Mouse (Mus musculus): ENCODE data around the gene Tmem243.
A peak's percentile ranks its signal among the peaks of the same experiment; 100 is the strongest.

Gene Tmem243

GRCm38 (mm10) chr5:9100207-9100848, at the start of gene Tmem243:
Tmem243 (plus strand) TSS chr5:9100668.
- no peak for TF ChIP-seq GATA4 (IDR thresholded peaks at IDR 0.05; ENCODE audit: insufficient replicate concordance, low read length)

DNA sequence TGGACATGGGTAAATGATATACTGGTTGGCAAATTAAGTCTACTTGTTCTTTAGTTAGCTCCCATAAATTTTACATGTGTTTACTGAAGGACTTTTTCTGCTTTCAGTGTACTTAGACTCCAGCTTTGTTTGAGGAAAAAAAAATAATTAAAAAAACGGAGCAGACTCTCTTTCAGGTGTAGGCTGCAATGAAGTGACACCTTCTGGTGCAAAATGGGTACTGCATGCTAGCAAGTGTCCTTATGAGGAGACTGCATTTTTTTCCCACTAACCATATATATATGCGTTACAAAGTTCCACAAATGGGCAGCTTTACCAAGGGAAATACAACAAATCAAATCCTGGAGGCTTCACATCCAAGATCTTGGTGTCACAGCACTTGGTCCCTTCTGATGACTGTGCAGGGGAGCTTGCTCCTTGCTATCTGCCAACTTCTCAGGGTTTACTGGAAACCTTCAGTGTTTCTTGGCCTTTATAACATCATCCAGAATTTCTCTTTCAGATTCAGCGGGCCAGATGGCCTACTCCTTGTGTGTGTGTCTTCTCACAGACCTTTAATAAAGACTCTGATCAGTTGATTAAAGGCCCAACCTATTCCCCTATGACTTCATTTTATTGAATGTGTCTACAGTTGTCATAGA, 44.3 kb upstream of the Tmem243 start:
- no peak for TF ChIP-seq GATA4 (IDR thresholded peaks at IDR 0.05; ENCODE audit: insufficient replicate concordance, low read length)

DNA sequence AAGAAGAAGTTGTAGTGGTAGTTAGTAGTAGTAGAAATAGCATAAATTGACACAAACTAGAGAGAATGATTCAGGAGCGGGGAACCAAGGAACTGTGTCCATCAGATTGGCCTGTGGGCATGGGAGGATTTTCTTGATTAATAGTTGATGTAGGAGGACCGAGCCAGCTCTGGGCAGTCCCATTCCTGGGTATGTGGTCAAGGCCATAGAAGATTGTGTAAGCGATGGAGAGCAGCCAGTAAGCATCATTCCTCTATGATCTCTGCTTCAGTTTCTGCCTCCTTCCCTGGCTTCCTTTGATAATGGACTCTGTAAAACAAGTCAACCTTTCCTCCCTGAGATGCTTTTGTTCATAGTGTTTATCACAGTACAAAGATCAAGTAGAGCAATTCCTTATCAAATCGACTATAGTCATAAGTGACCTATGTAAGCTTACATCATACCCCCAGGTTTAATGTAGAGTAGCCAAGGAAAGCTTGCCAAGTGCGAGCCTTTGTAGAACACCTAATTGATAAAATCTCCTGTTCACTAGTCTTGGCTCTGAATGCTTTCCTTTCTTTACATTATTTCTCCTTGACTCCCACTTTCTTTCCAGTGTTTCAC, 43.1 kb upstream of the Tmem243 start:
- peak; percentile 53; the same call in 1 of the 2 replicates for TF ChIP-seq GATA4 (IDR thresholded peaks at IDR 0.05; ENCODE audit: insufficient replicate concordance, low read length)

DNA sequence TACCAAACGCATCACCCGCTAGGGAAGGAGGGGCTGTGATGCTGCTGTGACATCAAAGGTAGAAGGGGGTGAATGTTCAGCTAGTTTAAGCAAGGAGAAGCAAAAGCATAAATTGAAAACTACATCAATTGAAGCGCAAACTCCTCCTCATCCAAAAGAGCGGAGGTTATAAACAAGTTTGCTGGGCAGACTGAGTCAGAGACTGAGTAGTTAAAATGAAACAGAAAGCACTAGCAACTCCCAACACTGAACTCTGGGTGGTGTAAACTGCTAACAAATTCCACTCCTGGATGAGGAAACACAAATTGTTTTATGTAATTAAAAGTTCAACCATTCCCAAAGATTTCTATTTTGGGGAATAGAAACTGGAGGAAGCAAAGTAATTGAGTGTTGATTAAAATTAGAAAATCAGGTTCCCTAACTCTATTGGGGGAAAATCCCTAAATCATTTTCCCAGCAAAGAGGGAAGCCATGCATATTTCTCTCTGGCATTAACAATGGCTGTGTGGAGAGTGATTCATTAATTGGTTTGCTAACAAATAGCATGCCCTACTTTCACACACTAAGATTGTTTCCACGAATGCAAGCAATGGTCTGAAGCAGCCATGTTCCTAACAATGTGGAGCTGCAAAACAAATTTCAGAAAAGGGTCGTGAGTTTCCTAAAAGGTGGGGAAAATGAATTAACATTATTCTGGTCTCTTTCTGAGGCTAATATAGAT, 41.0 kb upstream of the Tmem243 start:
- no peak for TF ChIP-seq GATA4 (IDR thresholded peaks at IDR 0.05; ENCODE audit: insufficient replicate concordance, low read length)

GRCm38 (mm10) chr5:9060228-9060627, 40.2 kb upstream of the Tmem243 start:
- TF ChIP-seq GATA4 (IDR thresholded peaks at IDR 0.05; ENCODE audit: insufficient replicate concordance, low read length) = no peak

DNA sequence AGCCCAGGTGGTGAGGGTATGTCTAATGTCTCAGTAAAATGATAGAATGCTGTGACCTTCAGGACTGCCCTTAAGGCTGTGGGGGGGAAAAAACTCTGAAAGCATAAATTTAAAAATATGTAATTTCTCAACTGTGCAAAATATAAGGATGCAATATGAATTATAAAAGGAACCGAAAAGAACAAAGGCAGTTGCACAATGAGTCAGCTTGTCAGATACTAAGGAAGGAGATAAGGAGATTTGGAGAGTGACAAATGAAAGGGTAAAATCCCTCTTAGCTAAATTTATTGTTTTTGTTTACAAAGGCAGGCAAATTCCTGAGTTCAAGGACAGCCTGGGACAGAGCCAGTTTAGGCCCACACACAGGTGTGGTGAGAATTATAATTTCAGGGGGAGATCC, 36.3 kb upstream of the Tmem243 start:
- TF ChIP-seq GATA4 (IDR thresholded peaks at IDR 0.05; ENCODE audit: insufficient replicate concordance, low read length) = no peak

DNA sequence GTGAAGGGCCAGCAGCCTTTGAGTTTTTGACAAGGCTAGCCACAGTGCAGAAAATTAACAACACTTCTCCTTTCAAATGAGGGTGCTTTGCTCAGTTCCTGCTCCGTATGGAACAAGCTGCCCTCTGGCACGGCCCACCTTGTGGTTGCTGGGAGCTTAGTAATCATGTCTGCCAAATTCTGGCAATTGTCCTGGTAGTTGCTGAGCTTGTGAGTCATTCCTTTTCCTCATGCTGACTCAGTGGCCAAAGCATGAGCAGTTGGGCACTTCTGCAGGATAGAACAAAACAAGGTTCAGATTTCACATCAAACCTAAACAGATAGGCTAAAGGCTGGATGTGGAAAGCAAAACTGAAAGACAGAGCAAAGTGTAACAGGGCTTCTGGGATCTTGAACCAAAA, 31.6 kb upstream of the Tmem243 start:
- TF ChIP-seq GATA4 (IDR thresholded peaks at IDR 0.05; ENCODE audit: insufficient replicate concordance, low read length) = no peak

- no peak for TF ChIP-seq GATA4 (IDR thresholded peaks at IDR 0.05; ENCODE audit: insufficient replicate concordance, low read length)
These were observed 30.8 kb upstream of the Tmem243 start for GRCm38 (mm10) chr5:9069599-9070209.

DNA sequence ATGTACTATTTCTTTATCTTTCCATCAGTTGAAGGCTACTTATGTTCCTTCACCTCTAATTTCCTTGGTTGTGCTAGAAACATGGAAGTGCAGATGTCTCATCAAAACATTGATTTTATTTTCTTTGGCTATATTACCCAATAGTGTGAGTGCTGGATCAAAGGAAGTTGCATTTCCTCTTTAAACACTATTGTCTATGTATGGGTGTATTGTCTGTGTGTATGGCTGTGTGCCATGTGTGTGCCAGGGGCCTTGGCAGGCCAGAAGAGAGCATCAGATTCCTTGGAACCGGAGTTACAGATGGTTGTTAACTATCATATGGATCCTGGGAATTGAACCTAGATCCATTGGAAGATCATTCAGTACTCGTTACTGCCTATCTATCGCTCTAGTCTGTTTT, 29.1 kb upstream of the Tmem243 start:
- no peak for TF ChIP-seq GATA4 (IDR thresholded peaks at IDR 0.05; ENCODE audit: insufficient replicate concordance, low read length)

GRCm38 (mm10) chr5:9073177-9073854, 27.2 kb upstream of the Tmem243 start:
- TF ChIP-seq GATA4 (IDR thresholded peaks at IDR 0.05; ENCODE audit: insufficient replicate concordance, low read length) = no peak

DNA sequence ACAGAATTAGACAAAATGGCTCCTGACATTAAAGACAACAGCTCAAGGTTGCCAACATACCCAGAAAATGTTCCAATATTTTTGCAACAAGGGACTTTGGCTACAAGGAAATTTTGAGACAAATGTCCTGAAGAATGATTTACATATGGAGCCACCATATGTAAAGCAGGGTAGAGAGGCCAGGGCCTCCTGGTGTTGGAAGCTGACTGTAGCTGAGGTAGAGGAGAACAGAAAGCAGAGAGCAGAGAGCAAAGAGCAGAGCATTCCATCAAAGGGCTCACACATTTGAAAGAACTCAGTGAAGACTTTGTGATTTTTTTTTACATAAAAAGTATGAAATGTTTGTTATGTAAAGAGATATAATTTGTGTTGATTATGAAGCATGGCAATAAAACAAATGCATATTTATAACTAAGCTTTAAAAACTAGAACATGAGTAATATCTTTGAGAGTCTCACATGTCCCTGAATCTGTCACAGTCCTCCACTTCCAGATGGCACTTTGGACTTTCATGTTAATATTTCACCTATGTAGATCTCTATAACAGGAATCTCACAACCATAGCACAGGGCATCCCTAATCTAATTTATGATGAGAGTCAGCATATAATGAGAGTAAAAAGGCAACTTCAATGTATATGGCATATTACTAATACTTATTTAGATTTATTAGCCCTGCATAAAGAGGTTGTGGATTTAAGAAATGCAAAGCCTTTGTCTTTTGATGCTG, 20.5 kb upstream of the Tmem243 start:
- TF ChIP-seq GATA4 (IDR thresholded peaks at IDR 0.05; ENCODE audit: insufficient replicate concordance, low read length) = no peak

DNA sequence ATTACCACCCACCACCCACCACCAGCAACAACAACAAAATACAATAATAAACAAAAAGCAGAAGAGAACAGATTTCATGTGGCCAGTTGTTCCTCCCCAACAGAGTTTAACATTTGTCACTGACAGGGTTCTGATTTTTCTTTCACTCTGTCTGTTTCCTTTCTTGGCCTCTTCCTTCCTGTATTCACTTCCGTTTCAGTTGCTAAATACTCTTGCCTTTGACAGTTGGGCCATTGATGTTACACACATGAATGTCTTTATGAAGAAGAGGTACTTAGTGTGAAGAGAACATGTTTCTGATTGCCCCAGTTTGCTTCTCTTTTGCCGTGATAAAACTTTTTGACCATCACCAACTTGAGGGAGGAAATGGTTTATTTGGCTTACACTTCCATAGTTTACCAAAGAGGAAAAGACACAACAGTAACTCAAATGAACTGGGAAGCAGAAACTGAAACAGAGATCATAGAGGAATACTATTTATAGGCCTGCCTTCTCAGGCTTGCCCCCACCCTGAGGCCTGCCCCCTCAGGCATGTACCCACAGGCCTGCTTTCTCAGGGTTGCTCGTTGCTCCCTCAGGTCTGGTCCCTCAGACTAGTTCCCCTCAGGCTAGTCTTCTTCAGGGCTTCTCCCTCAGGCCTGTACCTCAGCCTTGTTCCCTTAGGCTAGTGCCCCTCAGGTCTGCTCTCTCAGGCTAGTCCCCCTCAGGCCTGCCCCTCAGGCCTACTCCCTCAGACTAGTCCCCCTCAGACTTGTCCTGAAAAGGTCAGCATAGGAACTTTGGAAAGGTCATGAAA, 13.3 kb upstream of the Tmem243 start:
- TF ChIP-seq GATA4 (IDR thresholded peaks at IDR 0.05; ENCODE audit: insufficient replicate concordance, low read length) = no peak

GRCm38 (mm10) chr5:9090493-9091106, 9.9 kb upstream of the Tmem243 start:
- TF ChIP-seq GATA4 (IDR thresholded peaks at IDR 0.05; ENCODE audit: insufficient replicate concordance, low read length) = no peak

All from liver, adult (tissue).